Mouse (Mus musculus): ENCODE measurements around the gene Zfp433.
"Not testable (repeated sequence)": the region's sequence is repeated elsewhere in the genome, so short reads cannot be mapped to it uniquely, and the experiment has no call there.

Zfp433 gene

DNA sequence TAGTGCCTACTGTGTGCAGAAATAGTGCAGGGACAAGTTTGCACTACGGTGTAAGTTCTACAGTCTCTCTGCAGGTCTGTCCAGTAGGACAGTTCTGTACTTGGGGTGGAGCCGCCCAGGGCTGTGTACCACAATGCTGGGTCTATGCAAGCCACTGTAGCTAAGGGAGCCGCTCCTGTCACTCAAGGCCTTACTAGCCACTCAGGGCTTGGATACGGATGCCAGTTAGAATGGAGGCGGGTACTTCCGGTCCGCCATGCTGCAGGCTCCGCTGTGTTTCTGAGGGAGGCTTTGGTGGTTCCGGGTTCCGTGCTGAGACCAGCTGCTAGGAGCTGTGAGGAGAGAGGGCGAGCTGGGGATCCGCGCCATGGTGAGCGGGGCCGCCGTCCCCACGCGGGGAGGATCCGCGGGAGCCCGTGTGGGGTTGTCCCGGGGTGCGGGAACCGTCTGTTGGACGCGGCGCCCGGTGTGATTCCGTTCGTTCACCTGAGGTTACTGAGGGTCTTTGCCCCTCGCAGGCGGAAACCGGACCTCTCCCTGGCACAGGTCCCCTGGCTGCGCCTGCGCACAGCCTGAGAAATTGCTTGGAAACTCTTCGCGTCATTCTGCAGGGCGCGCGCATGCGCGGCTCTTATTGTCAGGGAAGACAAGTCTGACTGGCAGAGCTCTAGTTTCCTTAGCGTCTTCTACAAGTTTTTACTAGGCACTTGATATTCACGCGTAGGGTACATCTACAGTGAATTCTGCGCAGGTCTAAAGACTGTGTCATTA, at the start of gene Zfp433:
TSS of gene Zfp433 (plus strand) at position 295 of the 771 bp plus-strand sequence.
- CTCF ChIA-PET = not testable (repeated sequence)

DNA sequence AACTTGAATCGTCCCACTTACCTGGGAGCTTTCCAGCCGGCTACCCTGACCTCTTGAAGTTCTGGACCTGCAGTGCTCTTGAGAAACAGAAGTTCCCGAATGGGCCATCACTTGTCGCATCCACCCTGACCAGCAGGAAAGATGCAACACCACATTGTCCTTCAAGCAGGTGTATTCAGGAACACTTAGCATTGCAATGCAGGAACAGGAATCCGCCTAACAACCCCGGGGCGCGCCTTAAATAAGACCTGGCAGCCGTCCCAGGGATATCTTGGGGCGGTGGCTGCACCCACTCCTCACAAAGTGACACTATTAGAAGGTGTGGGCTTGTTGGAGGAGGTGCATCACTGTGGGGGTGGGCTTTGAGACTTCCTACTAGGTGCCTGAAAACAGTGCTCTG, 49.4 kb upstream of the Zfp433 start:
- CTCF ChIA-PET = no interaction called here

DNA sequence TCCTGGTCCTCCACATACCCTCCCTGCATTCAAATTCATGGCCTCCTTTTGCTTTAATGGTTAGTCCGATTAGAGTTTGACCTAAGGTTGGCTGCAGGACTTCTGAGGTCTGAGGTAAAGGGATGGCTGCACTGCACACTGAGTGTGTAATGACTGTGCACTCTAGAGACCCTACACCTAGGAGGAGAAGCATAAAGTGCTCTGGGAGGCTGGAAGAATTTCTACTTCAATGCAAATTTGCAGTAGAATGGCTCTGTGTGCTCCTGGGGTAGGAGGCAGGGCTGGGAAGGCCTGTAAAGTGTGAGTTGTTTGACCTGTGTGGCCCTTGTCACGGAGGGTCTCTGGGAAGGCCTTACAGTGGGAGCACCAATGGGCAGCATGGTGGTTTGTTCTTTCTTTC, 48.5 kb upstream of the Zfp433 start:
- CTCF ChIA-PET = no interaction called here

DNA sequence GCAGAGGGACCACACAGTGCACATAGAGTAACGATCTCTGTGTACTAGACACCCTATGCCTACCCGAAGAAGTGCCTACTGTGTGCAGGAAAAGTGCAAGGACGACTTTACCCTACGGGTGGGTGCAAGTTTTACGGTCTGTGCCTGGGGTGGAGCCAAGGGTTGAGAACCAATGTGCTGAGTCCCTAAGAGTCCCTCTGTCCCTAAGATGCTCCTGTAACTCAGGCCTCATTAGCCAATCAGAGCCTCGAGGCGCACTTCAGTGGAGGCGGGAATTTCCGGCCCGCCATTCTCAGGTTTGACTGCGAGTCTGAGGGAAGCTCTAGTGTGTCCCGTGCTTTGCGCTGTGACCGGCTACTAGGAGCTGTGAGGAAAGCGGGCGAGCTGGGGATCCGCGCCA, 17.5 kb upstream of the Zfp433 start:
- CTCF ChIA-PET = not testable (repeated sequence)

DNA sequence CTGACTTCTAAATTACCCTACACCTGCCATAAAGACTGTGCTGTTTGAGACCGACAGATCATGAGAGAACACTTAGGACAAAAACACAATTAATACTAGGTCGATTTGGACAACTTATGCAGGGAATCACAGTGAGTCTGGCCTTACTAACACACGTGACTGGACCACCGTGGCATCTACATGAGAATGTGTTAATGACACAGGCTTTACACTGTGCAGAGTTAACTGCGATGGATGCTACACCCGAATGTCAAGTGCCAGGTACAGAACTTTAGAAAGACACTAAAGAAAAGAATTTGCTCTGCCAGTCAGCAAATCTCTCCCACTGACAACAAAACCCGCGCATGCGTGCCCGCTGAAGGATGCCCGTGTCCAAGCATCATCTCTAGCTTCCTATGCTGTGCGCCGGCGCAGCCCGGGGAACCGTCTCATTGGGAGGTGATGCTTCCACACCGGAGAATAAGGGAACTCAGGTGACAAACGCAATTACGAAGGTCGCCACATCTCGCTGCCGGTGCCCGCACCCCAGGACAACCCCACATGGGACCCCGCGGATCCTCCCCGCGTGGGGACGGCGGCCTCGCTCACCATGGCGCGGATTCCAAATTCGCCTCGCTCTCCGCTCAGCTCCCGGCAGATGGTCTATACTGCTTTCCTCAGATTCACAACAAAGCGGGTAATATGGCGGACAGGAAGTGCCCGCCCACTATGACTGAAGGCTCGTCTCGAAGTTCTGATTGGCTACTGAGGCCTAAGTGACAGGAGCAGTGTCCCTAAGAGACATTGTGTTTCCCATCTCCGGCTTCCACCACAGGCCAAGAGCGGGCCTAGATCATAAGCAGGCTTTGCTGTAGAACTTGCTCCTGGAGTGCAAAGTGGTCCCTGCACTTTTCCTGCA, 66.1 kb downstream of the Zfp433 start, which contains the start of gene Gm3055:
TSS of gene Gm3055 (minus strand) at position 656 of the 898 bp plus-strand sequence.
- CTCF ChIA-PET = not testable (repeated sequence)

DNA sequence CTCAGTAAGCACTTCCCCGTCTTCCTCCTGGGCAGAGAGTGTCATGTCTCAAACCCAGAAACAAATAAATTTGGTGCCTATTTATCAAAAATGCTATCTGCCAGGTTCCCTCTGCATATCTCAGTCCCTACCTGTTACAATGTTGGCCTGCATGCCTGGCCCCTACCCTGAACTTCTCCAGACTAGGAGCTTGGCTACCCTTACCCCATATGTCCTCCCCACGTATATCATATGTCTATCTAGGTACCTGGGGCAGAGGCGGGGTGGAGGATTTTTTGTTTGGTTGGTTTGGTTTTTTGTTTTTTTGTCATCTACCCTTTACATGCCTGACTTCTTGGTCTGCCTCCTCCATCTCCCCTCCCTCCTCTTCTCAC, 66.8 kb downstream of the Zfp433 start:
- CTCF ChIA-PET = not testable (repeated sequence)
